Mouse (Mus musculus) gastrocnemius, adult 2 months (tissue): ENCODE results near the gene Tcp11l2. TPM values are rescaled to one million over a fixed set of nuclear protein-coding genes. Genes with fewer than 3 reads are reported as not detected.

ENCODE experiments used
- DNase-seq: peaks from one replicate; pipeline ENCODE4 v3.0.0; 2022
- H3K27ac ChIP-seq: fragments of 200-600 bp; 2 replicates; pipeline ENCODE4 v1.8.1; 2022; ENCODE audit warnings: mild to moderate bottlenecking
- H3K4me3 ChIP-seq: fragments of 200-600 bp; 2 replicates; pipeline ENCODE4 v1.8.1; 2022; ENCODE audit warnings: mild to moderate bottlenecking, moderate library complexity
- CTCF ChIP-seq: fragments of 200-600 bp; IDR thresholded peaks from 2 replicates; pipeline ENCODE4 v1.8.1; 2022; ENCODE audit warnings: antibody characterized with exemption, mild to moderate bottlenecking, moderate library complexity
- intact Hi-C: fragments of 180-260 bp; cut with DNase I; formaldehyde crosslinking; loops from one replicate; pipeline ENCODE4 v1.15.1; 2025
- total RNA-seq, 2 experiments: library from RNA; stranded (reverse); gene quantifications; 2 replicates each; pipeline ENCODE4 v1.2.3; 2021

The Tcp11l2 gene
- total RNA-seq, 2 experiments from 2014 or later: 45.4 to 55.7 TPM

DNA sequence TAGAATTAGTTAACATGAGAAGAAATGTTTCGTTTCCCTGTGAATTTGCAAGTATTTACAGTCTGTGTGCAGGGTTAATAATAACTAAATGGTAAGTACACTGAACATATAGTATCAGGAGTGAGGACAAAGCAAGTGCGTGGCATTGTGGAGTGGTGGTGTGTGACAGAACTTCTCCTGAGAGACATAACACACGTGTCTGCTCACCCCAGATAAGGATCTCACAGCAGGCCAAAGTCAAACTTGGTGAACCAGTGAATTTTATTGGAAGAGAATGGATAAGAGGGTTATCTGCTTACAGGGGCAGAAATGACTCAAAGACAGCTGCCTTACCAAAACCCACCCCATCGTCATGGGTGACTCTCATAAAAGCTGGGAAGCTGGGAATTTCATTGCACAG is 72.5 kb downstream of the Tcp11l2 start:
- DNase-seq: no peak
- TF ChIP-seq CTCF: no peak
- Histone ChIP-seq H3K27ac (no peak overlapping the region), H3K4me3 (no peak overlapping the region)
- intact Hi-C loops: no loop called here

DNA sequence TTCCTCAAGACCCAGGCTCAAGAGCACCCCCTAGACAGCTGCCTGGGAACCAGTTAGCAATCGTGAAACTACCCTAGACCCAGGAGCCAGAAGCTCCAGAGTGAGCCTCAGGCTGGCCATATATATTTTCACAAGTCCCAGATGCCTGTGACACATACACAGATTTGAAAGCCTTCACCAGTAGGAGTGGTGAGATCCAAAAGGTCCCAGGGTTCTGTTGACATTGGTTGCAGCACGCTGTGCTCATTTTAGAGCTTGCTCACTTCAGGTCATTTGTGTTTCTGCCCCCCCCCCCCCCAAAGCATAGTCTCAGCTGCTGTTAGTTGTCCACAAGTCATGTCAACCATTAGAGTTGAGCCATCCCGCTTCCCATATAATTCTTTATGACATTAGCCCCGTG is 77.6 kb downstream of the Tcp11l2 start:
- no peak for DNase-seq
- intact Hi-C loops: no loop called here

GRCm38 (mm10) chr10:84654731-84655130 is 78.3 kb downstream of the Tcp11l2 start:
- Histone ChIP-seq H3K27ac (no peak overlapping the region), H3K4me3 (no peak overlapping the region)
- DNase-seq: no peak
- no peak for TF ChIP-seq CTCF
- intact Hi-C loops: no loop called here

More for the DNA sequence above, 77.6 kb downstream of the Tcp11l2 start:
- TF ChIP-seq CTCF: no peak
- no peak overlapping the region for H3K4me3 ChIP-seq
- H3K27ac ChIP-seq: peak overlapping the region; percentile 43; the same call in 1 of the 2 replicates

GRCm38 (mm10) chr10:84656618-84657017 is 80.2 kb downstream of the Tcp11l2 start:
- DNase-seq: peak; percentile 81
- Histone ChIP-seq H3K27ac (no peak overlapping the region; the same call in 1 of the 2 replicates), H3K4me3 (no peak overlapping the region)
- no peak for TF ChIP-seq CTCF
- intact Hi-C loops: no loop called here

DNA sequence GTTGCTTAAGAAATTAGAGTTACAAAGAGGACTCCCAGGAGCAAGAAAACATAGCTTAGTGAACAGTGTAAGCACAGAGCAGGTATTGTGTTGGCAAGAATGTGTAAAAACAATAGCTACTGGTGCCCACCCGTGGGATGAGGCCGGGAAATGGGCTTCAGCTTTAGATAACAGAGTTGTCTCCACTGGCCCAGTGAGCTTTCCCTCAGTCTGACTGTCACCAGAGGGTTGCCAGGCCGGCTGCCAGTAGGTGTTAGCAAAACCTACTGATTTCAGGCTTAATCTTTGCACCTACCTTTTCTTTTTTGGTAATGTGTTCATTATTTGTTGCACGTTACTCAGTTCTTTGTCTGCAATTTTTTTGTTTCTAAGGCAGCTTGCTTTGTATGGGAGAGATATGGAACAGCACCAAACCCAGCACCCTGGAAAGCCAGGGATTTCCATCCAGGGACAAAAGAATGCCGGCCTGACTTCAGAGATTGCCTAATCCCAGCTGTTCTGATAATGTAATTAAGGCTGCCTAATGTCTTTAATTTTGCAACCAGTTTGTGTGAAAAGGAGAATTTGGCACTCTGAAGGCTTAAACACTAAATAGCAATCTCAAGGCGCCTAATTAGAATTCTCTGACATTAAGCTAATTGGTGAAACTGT is 81.1 kb downstream of the Tcp11l2 start:
- H3K27ac ChIP-seq: peak overlapping the region; percentile 62
- no peak for TF ChIP-seq CTCF
- no peak overlapping the region for H3K4me3 ChIP-seq
- DNase-seq: peak; percentile 32
- intact Hi-C loops: no loop called here

GRCm38 (mm10) chr10:84658088-84658848 is 81.8 kb downstream of the Tcp11l2 start:
- H3K27ac ChIP-seq: peak overlapping the region; percentile 20; the same call in 1 of the 2 replicates
- intact Hi-C loops: no loop called here

DNA sequence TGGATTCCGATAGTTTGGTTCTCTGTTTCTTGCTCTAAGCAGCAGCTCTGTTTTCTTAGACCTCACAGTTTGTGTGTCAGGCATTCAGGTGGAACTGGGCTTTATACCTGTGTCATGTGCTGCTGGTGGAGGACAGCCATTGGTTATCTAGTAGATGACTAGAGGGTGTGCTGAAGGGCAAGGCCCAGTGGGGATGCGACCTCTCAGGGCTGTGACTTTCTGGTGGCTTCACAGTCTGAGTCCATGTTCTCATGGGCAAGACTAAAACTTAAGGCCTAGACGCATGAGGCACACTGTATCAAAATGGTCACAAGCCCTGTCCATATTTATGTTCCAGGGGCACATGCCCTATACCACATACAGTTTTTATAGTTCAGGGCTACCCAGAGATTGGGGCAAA is 82.9 kb downstream of the Tcp11l2 start:
- no peak for TF ChIP-seq CTCF
- intact Hi-C loops: no loop called here
- no peak overlapping the region for H3K4me3 ChIP-seq
- DNase-seq: no peak
- no peak overlapping the region for H3K27ac ChIP-seq

More at GRCm38 (mm10) chr10:84658088-84658848, 81.8 kb downstream of the Tcp11l2 start:
- H3K4me3 ChIP-seq: no peak overlapping the region
- no peak for TF ChIP-seq CTCF
- no peak for DNase-seq

DNA sequence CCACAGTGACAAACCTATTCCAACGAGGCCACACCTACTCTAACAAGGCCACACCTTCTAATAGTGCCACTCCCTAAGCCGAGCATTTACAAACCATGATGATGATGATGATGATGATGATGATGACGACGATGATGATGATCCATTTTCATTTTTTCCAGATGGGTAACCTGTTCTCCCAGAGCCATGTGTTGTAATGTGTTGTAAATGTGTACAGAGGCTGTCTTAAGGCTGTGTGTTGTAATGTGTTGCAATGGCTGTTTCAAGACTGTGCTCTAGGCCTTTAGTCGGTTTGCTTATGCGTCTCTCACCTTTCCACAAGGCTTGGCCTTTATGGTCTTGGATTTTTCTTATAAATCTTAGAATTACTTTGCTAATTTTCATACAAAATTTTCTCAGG is 85.7 kb downstream of the Tcp11l2 start:
- intact Hi-C loops: no loop called here
- TF ChIP-seq CTCF: no peak
- no peak overlapping the region for H3K4me3 ChIP-seq
- no peak overlapping the region for H3K27ac ChIP-seq
- DNase-seq: no peak

Other genes starting within 250 kb of the Tcp11l2 start
- gene Nuak1, start 136.0 kb upstream of the Tcp11l2 start, total RNA-seq: 10 to 100 TPM; 21.4 to 31.0 TPM
- 10 to 100 TPM in 1 of 2 experiments, 1 to 10 TPM in 1; 7.5 to 10.6 TPM for gene Ckap4, start 42.6 kb upstream of the Tcp11l2 start, total RNA-seq
- 10 to 100 TPM in 1 of 2 experiments, 1 to 10 TPM in 1; 9.3 to 13.3 TPM for gene Polr3b, start 45.7 kb downstream of the Tcp11l2 start, total RNA-seq
- not detected for gene Rfx4, start 179.4 kb downstream of the Tcp11l2 start, total RNA-seq